Mouse (Mus musculus): Measurements from ENCODE around the gene Pex26. TPM values are rescaled to one million over a fixed set of nuclear protein-coding genes. Genes with fewer than 3 reads are reported as not detected.

Gene Pex26
- polyA plus RNA-seq, 1 experiment from 2014 or later = 12.3 TPM

GRCm38 (mm10) chr6:121148360-121148759 is 35.1 kb upstream of the Pex26 start:
- Histone ChIP-seq H3K36me3 (no peaks in the 10 kb centered on the region), H3K9ac (replicated peaks) (no peak overlapping the region), H3K4me3 (no peak overlapping the region), H3K9me3 (no peaks in the 10 kb centered on the region), H3K4me1 (peaks cover 24% of the 10 kb centered on the region), H3K27me3 (no peaks in the 10 kb centered on the region; the same call in 1 of the 2 replicates), H3K27ac (replicated peaks) (no peak overlapping the region), H3K4me2 (replicated peaks) (no peak overlapping the region)
- WGBS = 59% methylated on average over 3 of the region's 3 CpGs
- ATAC-seq (ENCODE audit: low FRiP score, low read depth) = no peak

- no peak overlapping the region for H3K9ac ChIP-seq (replicated peaks)
- H3K4me1 ChIP-seq = peaks cover 24% of the 10 kb centered on the region
- no peak overlapping the region for H3K4me3 ChIP-seq
- no peak overlapping the region for H3K4me2 ChIP-seq (replicated peaks)
- H3K36me3 ChIP-seq = no peaks in the 10 kb centered on the region
- WGBS = 83% methylated on average over 3 of the region's 3 CpGs
- no peak for ATAC-seq (ENCODE audit: low FRiP score, low read depth)
- no peaks in the 10 kb centered on the region; the same call in 1 of the 2 replicates for H3K27me3 ChIP-seq
- no peaks in the 10 kb centered on the region for H3K9me3 ChIP-seq
- H3K27ac ChIP-seq (replicated peaks) = no peak overlapping the region
These were observed 34.0 kb upstream of the Pex26 start for GRCm38 (mm10) chr6:121149420-121149819.

- H3K4me2 ChIP-seq (replicated peaks) = no peak overlapping the region
- no peak overlapping the region for H3K9ac ChIP-seq (replicated peaks)
- no peak for ATAC-seq (ENCODE audit: low FRiP score, low read depth)
- no peak overlapping the region for H3K27ac ChIP-seq (replicated peaks)
- peaks cover 21% of the 10 kb centered on the region for H3K4me1 ChIP-seq
- 94% methylated on average over 8 of the region's 8 CpGs for WGBS
- no peaks in the 10 kb centered on the region; the same call in 1 of the 2 replicates for H3K27me3 ChIP-seq
- no peaks in the 10 kb centered on the region for H3K36me3 ChIP-seq
- no peak overlapping the region for H3K4me3 ChIP-seq
- no peaks in the 10 kb centered on the region for H3K9me3 ChIP-seq
These were observed 33.3 kb upstream of the Pex26 start for GRCm38 (mm10) chr6:121150126-121150525.

- Histone ChIP-seq H3K9ac (replicated peaks) (no peak overlapping the region; the same call in 1 of the 2 replicates), H3K27me3 (no peaks in the 10 kb centered on the region; the same call in 1 of the 2 replicates), H3K9me3 (no peaks in the 10 kb centered on the region), H3K4me1 (peaks cover 6% of the 10 kb centered on the region; the same call in 1 of the 2 replicates), H3K36me3 (no peaks in the 10 kb centered on the region), H3K4me2 (replicated peaks) (no peak overlapping the region), H3K4me3 (no peak overlapping the region), H3K27ac (replicated peaks) (no peak overlapping the region)
- ATAC-seq (ENCODE audit: low FRiP score, low read depth) = no peak
- WGBS = 66% methylated on average over 6 of the region's 6 CpGs
These were observed 31.7 kb upstream of the Pex26 start for GRCm38 (mm10) chr6:121151732-121152131.

DNA sequence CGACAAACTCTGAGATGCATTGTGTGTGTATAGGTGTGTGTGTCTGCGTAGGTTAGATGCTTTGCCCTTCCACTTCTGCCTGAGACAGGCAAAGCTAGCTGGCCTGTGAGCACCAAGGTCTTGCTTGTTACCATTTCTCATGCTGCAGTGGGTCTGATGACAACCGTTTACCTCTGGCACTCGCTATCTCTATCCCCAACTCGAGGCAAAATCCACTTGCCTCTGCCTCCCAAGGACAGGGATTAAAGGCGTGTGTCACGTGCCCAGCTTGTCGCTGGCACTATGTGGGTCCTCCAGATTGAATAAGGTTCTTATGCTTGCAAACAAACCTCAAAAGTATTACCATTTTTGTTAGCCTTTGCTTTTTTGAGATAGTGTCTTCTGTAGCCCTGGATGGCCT is 30.3 kb upstream of the Pex26 start:
- Histone ChIP-seq H3K27ac (replicated peaks) (no peak overlapping the region), H3K9ac (replicated peaks) (no peak overlapping the region), H3K36me3 (no peaks in the 10 kb centered on the region), H3K9me3 (no peaks in the 10 kb centered on the region), H3K4me2 (replicated peaks) (no peak overlapping the region), H3K4me3 (no peak overlapping the region), H3K27me3 (no peaks in the 10 kb centered on the region), H3K4me1 (no peaks in the 10 kb centered on the region)
- WGBS = 83% methylated on average over 8 of the region's 8 CpGs
- no peak for ATAC-seq (ENCODE audit: low FRiP score, low read depth)

DNA sequence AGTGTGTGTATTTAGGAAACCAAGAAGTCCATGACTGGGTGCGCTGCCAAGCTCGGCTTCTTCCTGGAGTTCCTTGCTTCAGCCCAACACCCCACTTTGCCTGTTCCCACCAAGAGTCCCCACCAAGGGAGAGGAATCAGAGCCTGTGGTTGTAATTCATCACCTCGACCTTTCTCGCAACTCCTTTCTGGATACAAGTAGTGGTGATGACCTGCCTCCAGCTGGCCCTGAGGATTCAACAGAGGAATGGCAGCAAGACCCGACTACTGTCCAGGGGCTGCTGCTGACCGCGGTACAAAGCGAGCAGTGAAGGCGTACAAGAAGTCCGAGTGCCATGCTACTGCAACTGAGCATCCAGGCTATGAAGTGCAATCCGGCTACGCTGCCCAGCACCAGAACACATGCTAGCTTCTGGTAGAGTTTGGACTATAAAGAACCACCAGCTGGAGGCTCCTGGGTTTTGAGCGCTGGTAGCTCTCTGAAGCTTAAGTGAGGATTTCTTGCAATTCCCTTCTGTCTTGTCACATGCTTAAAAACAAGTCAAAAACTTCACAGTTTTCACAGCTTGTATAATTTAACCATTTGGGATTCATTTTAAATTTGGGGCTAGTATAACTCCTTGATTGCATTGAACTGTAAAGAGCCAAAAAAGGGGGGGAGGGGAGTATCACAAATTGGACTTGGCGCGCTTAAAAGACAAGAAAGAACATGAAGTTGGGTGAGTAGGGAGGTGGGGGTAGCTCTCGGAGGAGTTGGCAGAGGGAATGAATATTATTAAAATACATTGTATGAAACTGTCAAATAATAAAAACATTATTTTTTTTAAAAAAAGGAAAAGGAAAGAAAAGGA is 28.8 kb upstream of the Pex26 start:
- Histone ChIP-seq H3K27ac (replicated peaks) (no peak overlapping the region), H3K4me3 (no peak overlapping the region), H3K9me3 (no peaks in the 10 kb centered on the region), H3K4me2 (replicated peaks) (no peak overlapping the region), H3K27me3 (no peaks in the 10 kb centered on the region), H3K36me3 (no peaks in the 10 kb centered on the region), H3K9ac (replicated peaks) (no peak overlapping the region), H3K4me1 (no peaks in the 10 kb centered on the region)
- no peak for ATAC-seq (ENCODE audit: low FRiP score, low read depth)
- WGBS = 91% methylated on average over 16 of the region's 16 CpGs

GRCm38 (mm10) chr6:121156030-121156429 is 27.4 kb upstream of the Pex26 start:
- Histone ChIP-seq H3K27ac (replicated peaks) (no peak overlapping the region), H3K27me3 (no peaks in the 10 kb centered on the region), H3K9ac (replicated peaks) (no peak overlapping the region), H3K4me1 (no peaks in the 10 kb centered on the region), H3K4me3 (no peak overlapping the region), H3K4me2 (replicated peaks) (no peak overlapping the region), H3K9me3 (no peaks in the 10 kb centered on the region), H3K36me3 (no peaks in the 10 kb centered on the region)
- 90% methylated on average over 2 of the region's 2 CpGs for WGBS
- no peak for ATAC-seq (ENCODE audit: low FRiP score, low read depth)

- Histone ChIP-seq H3K36me3 (no peaks in the 10 kb centered on the region), H3K27ac (replicated peaks) (no peak overlapping the region), H3K4me2 (replicated peaks) (no peak overlapping the region), H3K9ac (replicated peaks) (no peak overlapping the region), H3K27me3 (peaks cover 3% of the 10 kb centered on the region; the same call in 1 of the 2 replicates), H3K9me3 (no peaks in the 10 kb centered on the region), H3K4me3 (no peak overlapping the region), H3K4me1 (no peaks in the 10 kb centered on the region)
- no peak for ATAC-seq (ENCODE audit: low FRiP score, low read depth)
- 94% methylated on average over 5 of the region's 5 CpGs for WGBS
These were observed 23.9 kb upstream of the Pex26 start for GRCm38 (mm10) chr6:121159616-121160015.

DNA sequence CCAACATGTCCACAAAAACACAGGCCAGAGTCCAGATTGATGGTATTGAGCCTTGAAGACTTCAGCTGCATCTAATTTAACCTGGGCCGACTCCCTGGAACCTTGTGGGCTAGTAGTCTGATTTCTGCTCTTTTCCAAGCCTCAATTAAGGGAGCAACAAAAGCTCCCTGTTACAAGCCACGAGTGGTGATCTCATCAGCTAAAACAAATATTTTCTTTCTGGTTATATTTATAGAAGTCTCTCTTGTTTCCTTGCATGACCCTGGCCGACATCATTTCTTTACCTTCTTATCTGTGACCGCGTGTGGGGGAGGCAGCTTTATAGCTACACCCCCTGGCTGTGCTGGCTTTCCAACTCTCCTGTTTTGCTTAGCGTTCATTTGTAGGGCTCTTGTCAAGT is 23.3 kb upstream of the Pex26 start:
- H3K36me3 ChIP-seq = no peaks in the 10 kb centered on the region
- H3K4me1 ChIP-seq = no peaks in the 10 kb centered on the region
- H3K4me3 ChIP-seq = no peak overlapping the region
- H3K27ac ChIP-seq (replicated peaks) = no peak overlapping the region
- H3K9ac ChIP-seq (replicated peaks) = no peak overlapping the region
- no peak for ATAC-seq (ENCODE audit: low FRiP score, low read depth)
- no peak overlapping the region for H3K4me2 ChIP-seq (replicated peaks)
- WGBS = 79% methylated on average over 6 of the region's 6 CpGs
- no peaks in the 10 kb centered on the region for H3K9me3 ChIP-seq
- H3K27me3 ChIP-seq = peaks cover 3% of the 10 kb centered on the region; the same call in 1 of the 2 replicates

GRCm38 (mm10) chr6:121162616-121163015 is 20.9 kb upstream of the Pex26 start:
- Histone ChIP-seq H3K9ac (replicated peaks) (no peak overlapping the region), H3K4me2 (replicated peaks) (no peak overlapping the region), H3K9me3 (no peaks in the 10 kb centered on the region), H3K36me3 (no peaks in the 10 kb centered on the region), H3K27ac (replicated peaks) (no peak overlapping the region), H3K27me3 (peaks cover 3% of the 10 kb centered on the region; the same call in 1 of the 2 replicates), H3K4me3 (no peak overlapping the region), H3K4me1 (peaks cover 10% of the 10 kb centered on the region; the same call in 1 of the 2 replicates)
- 87% methylated on average over 12 of the region's 12 CpGs for whole genome bisulfite sequencing
- ATAC-seq (ENCODE audit: low FRiP score, low read depth) = no peak

- WGBS = 48% methylated on average over 10 of the region's 10 CpGs
- Histone ChIP-seq H3K9ac (replicated peaks) (no peak overlapping the region), H3K4me3 (no peak overlapping the region), H3K27ac (replicated peaks) (no peak overlapping the region), H3K4me2 (replicated peaks) (no peak overlapping the region), H3K9me3 (no peaks in the 10 kb centered on the region), H3K27me3 (peaks cover 3% of the 10 kb centered on the region; the same call in 1 of the 2 replicates), H3K36me3 (no peaks in the 10 kb centered on the region), H3K4me1 (peaks cover 10% of the 10 kb centered on the region; the same call in 1 of the 2 replicates)
- ATAC-seq (ENCODE audit: low FRiP score, low read depth) = peak; percentile 38; the same call in 1 of the 2 replicates
These were observed 17.3 kb upstream of the Pex26 start for GRCm38 (mm10) chr6:121166098-121166552.

DNA sequence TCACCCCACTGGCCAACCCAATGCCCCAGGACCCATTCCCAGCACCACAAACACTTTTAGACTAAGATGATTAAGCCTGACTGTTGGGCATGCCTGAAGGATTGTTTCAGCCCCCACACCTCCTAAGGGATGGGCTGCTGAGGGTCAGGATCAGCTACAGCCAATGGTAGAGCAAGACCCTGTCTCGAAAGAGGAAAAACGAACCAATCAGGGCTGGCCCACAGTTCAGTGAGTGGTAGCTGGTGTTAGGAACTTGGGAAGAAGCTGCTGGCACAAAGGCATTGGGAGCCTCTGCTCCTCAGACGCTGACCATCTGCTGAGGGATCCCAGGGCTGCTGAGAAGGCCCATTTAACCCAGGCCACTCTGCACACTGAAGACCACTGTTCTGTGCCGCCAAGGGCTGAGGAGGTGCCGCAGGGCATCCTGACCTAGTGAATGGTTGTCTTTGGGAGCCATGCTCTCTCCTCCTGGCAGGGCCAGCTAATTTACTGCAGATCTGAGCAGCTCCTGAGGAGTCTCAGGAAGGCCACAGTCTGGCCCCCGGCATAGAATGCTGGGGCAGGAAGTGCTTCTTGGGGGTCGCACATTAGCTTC is 16.0 kb upstream of the Pex26 start:
- no peak overlapping the region for H3K27ac ChIP-seq (replicated peaks)
- no peaks in the 10 kb centered on the region for H3K36me3 ChIP-seq
- peaks cover 3% of the 10 kb centered on the region; the same call in 1 of the 2 replicates for H3K27me3 ChIP-seq
- no peak for ATAC-seq (ENCODE audit: low FRiP score, low read depth)
- no peak overlapping the region for H3K4me2 ChIP-seq (replicated peaks)
- no peak overlapping the region for H3K9ac ChIP-seq (replicated peaks)
- no peaks in the 10 kb centered on the region for H3K9me3 ChIP-seq
- 77% methylated on average over 7 of the region's 7 CpGs for WGBS
- peaks cover 10% of the 10 kb centered on the region; the same call in 1 of the 2 replicates for H3K4me1 ChIP-seq
- H3K4me3 ChIP-seq = no peak overlapping the region

Measured in midbrain, embryonic 12.5 days (tissue).